Mouse (Mus musculus) embryonic facial prominence, embryonic 15.5 days (tissue): ENCODE results near the gene Qrsl1. TPM values are rescaled to one million over a fixed set of nuclear protein-coding genes. Genes with fewer than 3 reads are reported as not detected.

ENCODE experiments used
- ATAC-seq: fragments of 200-750 bp; cut with Nextera tagmentation; 2 replicates; pipeline ENCODE4 v1.8.0; 2017; ENCODE audit warnings: low read depth, moderate TSS enrichment; ENCODE audit not compliant: insufficient number of reproducible peaks, low FRiP score, low TSS enrichment
- H3K27ac ChIP-seq: fragments of 300-500 bp; sonication (generic); replicated peaks from 2 replicates; pipeline ENCODE4 v1.5.1; 2015; ENCODE audit warnings: mild to moderate bottlenecking, inconsistent platforms
- H3K27me3 ChIP-seq: fragments of 300-500 bp; sonication (generic); 2 replicates; pipeline ENCODE4 v1.6.1; 2015; ENCODE audit warnings: inconsistent platforms
- H3K36me3 ChIP-seq: fragments of 300-500 bp; sonication (generic); 2 replicates; pipeline ENCODE4 v1.6.1; 2015; ENCODE audit warnings: mild to moderate bottlenecking, inconsistent platforms
- H3K4me1 ChIP-seq: fragments of 300-500 bp; sonication (generic); 2 replicates; pipeline ENCODE4 v1.6.1; 2015; ENCODE audit warnings: inconsistent platforms
- H3K4me2 ChIP-seq: fragments of 300-500 bp; sonication (generic); replicated peaks from 2 replicates; pipeline ENCODE4 v1.6.1; 2015; ENCODE audit warnings: mild to moderate bottlenecking, inconsistent platforms
- H3K4me3 ChIP-seq: fragments of 300-500 bp; sonication (generic); replicated peaks from 2 replicates; pipeline ENCODE4 v1.5.1; 2015; ENCODE audit warnings: mild to moderate bottlenecking, inconsistent platforms
- H3K9ac ChIP-seq: fragments of 300-500 bp; sonication (generic); 2 replicates; pipeline ENCODE4 v1.6.1; 2015; ENCODE audit warnings: inconsistent platforms
- H3K9me3 ChIP-seq: fragments of 300-500 bp; sonication (generic); replicated peaks from 2 replicates; pipeline ENCODE4 v1.6.1; 2016; ENCODE audit warnings: inconsistent platforms
- WGBS: fragments of 180-500 bp; shearing (Covaris S2); methylation state at CpG from one replicate; pipeline ENCODE4 v1.1.7; 2015; 5-methylcytosine and 5-hydroxymethylcytosine counted together
- polyA plus RNA-seq: library from polyadenylated mRNA; unstranded; fragments of >200 nt; fragmentation: Nextera tagmentation; extraction: Ambion mirVana; gene quantifications from 2 replicates; pipeline ENCODE4 v1.2.1, GENCODE M21; 2015

Gene Qrsl1
- polyA plus RNA-seq, 1 experiment from 2014 or later, result 17.1 TPM

DNA sequence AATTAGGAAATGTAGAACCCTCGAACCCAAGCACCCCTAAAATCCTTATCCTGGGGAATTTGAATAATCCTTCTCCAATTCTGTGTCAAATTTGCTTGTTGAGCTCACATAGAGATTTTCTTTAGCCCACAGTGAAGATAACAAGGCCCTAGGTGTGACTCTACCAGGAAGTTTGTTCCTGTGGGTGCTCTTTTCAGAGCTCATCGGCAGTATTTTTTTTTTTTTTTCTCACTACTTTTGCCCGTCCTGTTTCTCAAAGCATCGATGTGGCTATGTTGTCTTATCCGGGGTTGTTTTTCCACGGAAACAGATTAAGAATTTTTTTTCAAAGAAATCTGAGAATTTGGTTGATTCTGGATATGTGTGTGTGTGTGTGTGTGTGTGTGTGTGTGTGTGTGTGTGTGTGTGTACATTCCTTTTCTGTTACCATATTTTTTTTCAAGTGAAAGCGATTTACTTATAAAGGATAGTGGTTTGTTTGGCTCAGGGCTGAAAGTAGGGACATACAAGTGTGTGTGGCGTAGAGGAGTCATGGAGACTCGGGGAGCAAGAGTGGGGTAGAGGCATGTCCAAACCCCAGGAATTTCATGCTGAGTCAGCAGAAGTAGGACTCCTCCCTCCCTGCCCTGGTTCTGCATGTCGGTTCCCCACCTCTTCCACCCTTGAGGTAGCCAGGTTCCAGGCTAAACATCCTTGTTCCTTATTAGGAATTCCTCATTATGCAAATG, 73.4 kb downstream of the Qrsl1 start:
- 84% methylated on average over 10 of the region's 10 CpGs for WGBS

DNA sequence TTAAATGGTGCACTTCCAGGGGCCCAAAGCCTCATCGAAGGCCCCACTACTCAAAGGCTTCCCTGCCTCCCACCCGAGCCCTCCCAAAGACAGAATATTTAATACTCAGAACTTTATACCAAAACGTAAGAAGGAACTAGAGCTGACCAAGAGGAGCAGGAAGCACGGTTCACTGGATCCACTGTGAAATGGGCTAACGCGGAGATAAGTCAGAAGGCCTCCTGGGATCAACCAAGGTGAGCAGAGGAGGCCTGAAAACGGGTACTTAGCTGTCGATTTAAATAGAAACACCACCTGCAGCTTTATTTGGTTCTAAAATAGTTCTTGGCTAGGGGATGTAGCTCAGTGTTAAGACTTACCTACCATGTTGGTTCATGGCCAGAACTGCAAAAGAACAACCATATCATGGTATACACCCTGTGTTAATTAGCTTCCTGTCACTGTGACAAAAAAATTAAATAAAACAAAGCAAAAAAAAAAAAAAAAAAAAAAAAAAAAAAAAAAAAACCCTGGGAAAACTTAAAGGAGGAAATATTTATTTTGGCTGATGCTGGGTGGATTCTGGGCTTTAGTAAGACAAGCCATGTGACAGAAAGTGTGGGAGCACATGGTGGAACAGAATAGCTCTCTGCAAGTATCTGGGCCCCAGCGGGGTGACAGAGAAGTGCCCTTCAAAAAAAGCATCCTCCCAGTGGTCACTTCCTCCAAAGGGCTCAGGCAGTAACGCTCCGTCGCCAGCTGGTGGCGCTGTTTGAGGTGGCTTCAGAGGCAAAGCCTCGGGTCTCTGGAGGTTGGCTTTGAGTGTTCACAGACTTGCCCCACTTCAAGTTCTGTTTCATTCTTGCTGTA, 74.5 kb downstream of the Qrsl1 start:
- ATAC-seq, result no peak
- WGBS, result 76% methylated on average over 14 of the region's 14 CpGs
- no peaks in the 10 kb centered on the region for H3K27me3 ChIP-seq
- H3K4me1 ChIP-seq, result no peaks in the 10 kb centered on the region
- no peak overlapping the region for H3K4me2 ChIP-seq
- no peak overlapping the region for H3K27ac ChIP-seq
- H3K9ac ChIP-seq, result no peak overlapping the region
- no peak overlapping the region for H3K4me3 ChIP-seq
- H3K9me3 ChIP-seq, result no peaks in the 10 kb centered on the region
- H3K36me3 ChIP-seq, result no peaks in the 10 kb centered on the region

More for the DNA sequence above, 73.4 kb downstream of the Qrsl1 start:
- H3K9me3 ChIP-seq, result no peaks in the 10 kb centered on the region
- no peak overlapping the region for H3K27ac ChIP-seq
- no peaks in the 10 kb centered on the region for H3K27me3 ChIP-seq
- H3K4me3 ChIP-seq, result no peak overlapping the region
- no peaks in the 10 kb centered on the region for H3K4me1 ChIP-seq
- no peak overlapping the region for H3K4me2 ChIP-seq
- H3K36me3 ChIP-seq, result no peaks in the 10 kb centered on the region
- no peak for ATAC-seq
- H3K9ac ChIP-seq, result no peak overlapping the region

DNA sequence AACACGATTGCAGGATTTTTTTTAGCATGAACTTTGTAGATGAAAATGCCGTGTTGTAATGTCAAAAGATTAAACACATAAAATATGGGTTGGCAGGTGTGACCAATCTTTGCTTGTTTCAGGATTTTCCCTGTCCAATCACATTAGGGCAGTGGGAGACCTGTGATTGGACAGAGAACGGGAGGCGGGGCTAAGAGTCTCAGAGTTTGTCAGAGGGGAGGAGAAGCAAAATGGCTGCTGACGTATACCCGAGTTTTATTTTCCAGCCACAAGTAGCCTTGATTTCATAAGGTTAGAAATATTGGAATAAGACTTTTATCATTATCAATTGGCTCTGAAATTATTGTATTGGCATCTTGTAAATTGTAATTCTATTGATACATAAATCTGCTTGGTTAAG, 75.8 kb downstream of the Qrsl1 start:
- Histone ChIP-seq H3K4me2 (no peak overlapping the region), H3K9ac (no peak overlapping the region), H3K4me1 (no peaks in the 10 kb centered on the region), H3K9me3 (no peaks in the 10 kb centered on the region), H3K27ac (no peak overlapping the region), H3K36me3 (no peaks in the 10 kb centered on the region), H3K27me3 (no peaks in the 10 kb centered on the region), H3K4me3 (no peak overlapping the region)
- WGBS, result 91% methylated on average over 6 of the region's 6 CpGs
- no peak for ATAC-seq

DNA sequence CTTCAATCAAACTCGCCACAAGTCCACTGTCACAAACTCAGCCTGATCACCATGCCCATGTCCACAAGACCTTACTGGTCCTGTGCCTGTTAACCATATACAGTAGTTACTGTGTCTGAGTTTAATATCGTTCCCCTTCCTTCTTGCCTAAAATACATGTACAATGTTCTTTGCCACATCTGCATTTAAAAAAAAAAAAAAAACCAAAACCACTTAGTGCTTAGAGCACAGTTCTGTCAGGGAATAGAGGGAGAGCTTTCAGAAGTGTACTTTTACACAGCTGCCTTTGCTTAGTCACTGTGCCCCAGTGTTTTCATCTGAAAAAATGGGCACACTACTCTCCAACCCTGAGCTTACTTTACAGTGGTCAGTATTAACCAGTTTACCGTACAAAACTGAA, 76.8 kb downstream of the Qrsl1 start:
- Histone ChIP-seq H3K9ac (no peak overlapping the region), H3K9me3 (no peaks in the 10 kb centered on the region), H3K4me1 (no peaks in the 10 kb centered on the region), H3K27ac (no peak overlapping the region), H3K4me2 (no peak overlapping the region), H3K27me3 (no peaks in the 10 kb centered on the region), H3K4me3 (no peak overlapping the region), H3K36me3 (no peaks in the 10 kb centered on the region)
- 82% methylated on average over 3 of the region's 3 CpGs for WGBS
- no peak for ATAC-seq

Other genes starting within 250 kb of the Qrsl1 start
- gene Rtn4ip1, start 62 bp upstream of the Qrsl1 start, polyA plus RNA-seq, result 11.6 and 13.1 TPM in 2 replicates
- 4.6 and 5.0 TPM in 2 replicates for gene Crybg1, start 247.1 kb upstream of the Qrsl1 start, polyA plus RNA-seq